ENCODE assay signal across 8 mouse cellular contexts in the genomic region with DNA sequence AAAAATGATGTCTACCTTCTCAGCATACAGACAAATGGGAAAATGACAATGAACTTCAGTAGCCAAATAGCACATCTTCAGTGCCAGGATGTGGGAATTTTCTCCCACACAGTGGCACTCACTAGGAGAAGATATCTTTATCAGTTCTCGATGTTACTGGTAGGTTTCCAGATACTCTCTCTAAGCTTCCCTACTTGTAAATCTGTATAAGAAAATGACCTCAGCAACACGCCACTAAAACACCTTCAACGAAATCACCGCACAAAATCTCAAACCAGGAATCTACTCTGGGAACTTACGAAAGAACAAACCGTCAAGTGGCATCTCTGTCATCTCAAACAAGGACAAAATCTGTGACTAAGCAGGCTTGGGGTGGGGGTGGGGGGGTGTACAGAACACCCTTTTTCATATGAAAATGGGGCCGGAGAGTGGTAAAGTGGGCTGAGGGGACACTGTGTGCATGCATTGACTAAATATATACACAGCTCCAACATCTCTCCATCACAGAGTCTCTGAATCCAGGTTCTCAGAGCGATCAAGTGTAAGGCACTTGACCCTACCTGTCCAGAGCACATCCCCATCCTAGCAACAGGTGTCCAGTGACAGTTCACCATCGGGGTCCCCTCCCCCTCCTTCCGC.
A peak's percentile ranks its signal among the peaks of the same experiment; 100 is the strongest.
DNase-seq lines count a peak whose midpoint lies in the region; ATAC-seq and TF ChIP-seq lines count a peak whose summit lies in the region.

No protein-coding gene starts in this region.

- H3K36me3 ChIP-seq in erythroblast, embryonic 14.5 days (ENCODE audit: control insufficient read depth), result no peaks in the 10 kb centered on the region
- H3K36me3 ChIP-seq in testis, adult 2 months (ENCODE audit: control insufficient read depth, insufficient read depth, low read length), result no peaks in the 10 kb centered on the region
- H3K36me3 ChIP-seq in limb, embryonic 15.5 days, result no peaks in the 10 kb centered on the region

- DNase-seq in testis, postnatal 10 days (ENCODE audit: low spot score), result no peak
- DNase-seq in telencephalon, adult 2 months (ENCODE audit: low read depth, low spot score), result peak; percentile 26
- DNase-seq in T-cell, adult 2 months (ENCODE audit: low spot score), result no peak
- no peak for DNase-seq in spleen, postnatal 36 days (ENCODE audit: low spot score in 2 of 2)

- H3K4me3 ChIP-seq in erythroblast, embryonic 14.5 days (replicated peaks), result peak overlapping the region; percentile 68
- H3K4me3 ChIP-seq in testis, adult 2 months (ENCODE audit: control insufficient read depth, low read depth, low read length), result peak overlapping the region; percentile 91
- peak overlapping the region; percentile 93 for H3K4me3 ChIP-seq in limb, embryonic 15.5 days

- WGBS in limb, embryonic 15.5 days, result 39% methylated on average over 10 of the region's 10 CpGs

- no peak overlapping the region for H3K27ac ChIP-seq in testis, adult 2 months (ENCODE audit: control insufficient read depth, insufficient read depth, low read depth, low read length)
- no peak overlapping the region for H3K27ac ChIP-seq in limb, embryonic 15.5 days

- H3K9me3 ChIP-seq in erythroblast, embryonic 14.5 days (ENCODE audit: control insufficient read depth, low read length), result no peaks in the 10 kb centered on the region
- H3K9me3 ChIP-seq in limb, embryonic 15.5 days, result no peaks in the 10 kb centered on the region

- TF ChIP-seq POLR2A in testis, adult 2 months (IDR thresholded peaks at IDR 0.05; ENCODE audit: control insufficient read depth, low read depth, low read length), result no peak

- ATAC-seq in erythroblast, adult 5-6 weeks (replicated peaks; ENCODE audit: low FRiP score, poor library complexity, severe bottlenecking), result no peak
- peak; percentile 30; the same call in 1 of the 2 replicates for ATAC-seq in limb, embryonic 15.5 days (ENCODE audit: insufficient number of reproducible peaks, low FRiP score, low TSS enrichment, low read depth)

- TF ChIP-seq CTCF in testis, adult 2 months (IDR thresholded peaks at IDR 0.05; ENCODE audit: control insufficient read depth, insufficient read depth, insufficient replicate concordance, low read depth, low read length), result no peak

- no peaks in the 10 kb centered on the region for H3K27me3 ChIP-seq in erythroblast, embryonic 14.5 days (ENCODE audit: control insufficient read depth)
- H3K27me3 ChIP-seq in testis, adult 2 months (ENCODE audit: control insufficient read depth, insufficient read depth, low read length), result no peaks in the 10 kb centered on the region
- H3K27me3 ChIP-seq in limb, embryonic 15.5 days, result no peaks in the 10 kb centered on the region

- peaks cover 30% of the 10 kb centered on the region for H3K4me1 ChIP-seq in erythroblast, embryonic 14.5 days (ENCODE audit: control insufficient read depth)
- no peaks in the 10 kb centered on the region; the same call in 1 of the 2 replicates for H3K4me1 ChIP-seq in testis, adult 2 months (ENCODE audit: control insufficient read depth, insufficient read depth, low read length)
- H3K4me1 ChIP-seq in limb, embryonic 15.5 days, result peaks cover 18% of the 10 kb centered on the region

- peak overlapping the region; percentile 87 for H3K9ac ChIP-seq in limb, embryonic 15.5 days

- H3K4me2 ChIP-seq in limb, embryonic 15.5 days, result peak overlapping the region; percentile 69
